Mouse (Mus musculus): Measurements from ENCODE around the gene Gm49416.
"Not testable (repeated sequence)": the region's sequence is repeated elsewhere in the genome, so short reads cannot be mapped to it uniquely, and the experiment has no call there.

Gene Gm49416

DNA sequence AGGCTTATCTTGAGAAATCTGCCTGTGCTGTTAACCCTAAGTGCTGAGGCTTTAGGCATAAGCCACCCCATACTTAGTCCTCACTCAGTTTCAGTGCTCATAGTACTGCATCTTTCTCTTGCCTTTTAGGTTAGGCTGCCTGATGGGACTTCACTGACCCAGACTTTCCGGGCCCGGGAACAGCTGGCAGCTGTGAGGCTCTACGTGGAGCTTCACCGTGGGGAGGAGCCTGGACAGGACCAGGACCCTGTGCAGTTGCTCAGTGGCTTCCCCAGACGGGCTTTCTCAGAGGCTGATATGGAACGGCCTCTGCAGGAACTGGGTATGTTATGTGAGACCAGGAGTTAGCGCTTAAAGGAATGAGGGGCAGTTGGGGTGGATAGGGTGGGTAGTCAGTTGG lies 13.7 kb upstream of the Gm49416 start:
- DNase-seq (ENCODE audit: low spot score): no peak

DNA sequence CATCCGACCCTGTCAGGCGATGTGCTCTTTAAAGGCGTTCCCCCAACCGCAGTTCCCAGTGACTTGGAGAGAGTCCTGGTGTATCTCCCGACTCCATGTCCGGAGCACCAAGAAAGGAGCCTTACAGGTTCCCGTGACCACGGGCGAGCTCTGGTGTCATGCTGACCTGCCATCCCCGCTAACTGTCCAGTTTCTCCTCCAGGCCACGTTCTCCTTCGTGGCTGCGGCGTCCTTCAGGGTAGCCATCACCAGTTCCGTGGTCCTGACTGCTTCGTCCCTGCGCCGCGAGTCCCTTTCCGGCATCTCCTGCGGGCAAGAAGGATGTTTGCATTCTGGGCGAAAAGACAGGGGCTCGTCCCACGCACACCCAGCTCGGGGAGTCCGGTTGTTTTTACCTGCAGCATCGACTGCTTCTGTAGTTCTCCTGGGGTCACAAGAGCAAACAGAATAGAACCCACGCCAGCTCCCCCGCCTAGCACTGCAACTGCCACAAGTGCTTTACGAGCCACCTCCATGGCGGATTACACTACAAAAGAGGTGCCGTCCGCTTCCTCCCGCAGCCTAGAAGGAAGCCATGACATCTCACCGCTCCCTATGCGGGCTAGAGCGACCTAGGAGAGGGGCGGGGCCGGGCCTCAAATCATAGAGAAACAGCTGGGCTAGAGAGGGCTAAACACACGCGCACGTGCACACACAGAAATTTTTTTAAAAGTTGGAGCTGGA lies 8.3 kb upstream of the Gm49416 start, which contains the start of gene Uqcc3:
Gene Uqcc3, minus strand, starts transcription at position 613 of the 723 bp plus-strand sequence.
- peak; percentile 93 for DNase-seq (ENCODE audit: low spot score)

DNA sequence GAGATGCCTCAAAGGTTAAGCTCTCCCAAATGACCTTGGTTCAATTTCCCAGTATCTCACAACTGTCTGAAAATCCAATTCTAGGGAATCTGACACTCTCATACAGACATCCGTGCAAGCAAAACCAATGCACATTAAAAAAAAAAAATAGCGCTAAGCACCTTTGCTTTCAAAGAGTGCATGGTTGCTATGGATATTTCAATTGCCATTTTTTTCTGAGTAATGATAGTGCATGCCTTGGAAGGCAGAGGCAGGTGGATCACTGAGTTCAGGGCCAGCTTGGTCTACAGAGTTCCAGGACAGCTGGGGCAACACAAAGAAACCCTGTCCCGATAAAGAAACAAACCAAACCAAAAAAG lies 7.7 kb upstream of the Gm49416 start:
- no peak for DNase-seq (ENCODE audit: low spot score)

DNA sequence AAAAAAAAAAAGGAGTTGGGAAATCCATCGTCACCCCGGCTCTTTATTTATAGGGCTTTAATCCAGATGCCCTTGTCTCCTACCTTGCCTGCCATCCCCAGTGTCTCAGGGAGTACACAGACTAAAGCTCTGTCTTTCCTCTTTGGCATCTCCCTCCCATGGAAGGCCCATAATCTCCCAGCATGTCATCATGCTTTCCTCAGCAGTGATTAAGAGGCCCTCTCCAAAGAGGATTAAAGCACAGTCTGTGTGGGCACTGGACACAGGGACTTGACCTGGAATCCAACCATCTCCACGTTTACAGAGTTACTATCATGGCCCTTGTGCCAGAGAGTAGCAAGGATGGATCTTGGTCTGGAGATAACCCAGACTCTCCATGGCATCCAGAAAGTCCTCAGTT lies 5.1 kb upstream of the Gm49416 start, which contains the start of the genes Lbhd1 and Gm49403:
Gene Lbhd1, plus strand, starts transcription at position 117 of the 400 bp plus-strand sequence.
Gene Gm49403, plus strand, starts transcription at position 315 of the 400 bp plus-strand sequence.
- no peak for DNase-seq (ENCODE audit: low spot score)

DNA sequence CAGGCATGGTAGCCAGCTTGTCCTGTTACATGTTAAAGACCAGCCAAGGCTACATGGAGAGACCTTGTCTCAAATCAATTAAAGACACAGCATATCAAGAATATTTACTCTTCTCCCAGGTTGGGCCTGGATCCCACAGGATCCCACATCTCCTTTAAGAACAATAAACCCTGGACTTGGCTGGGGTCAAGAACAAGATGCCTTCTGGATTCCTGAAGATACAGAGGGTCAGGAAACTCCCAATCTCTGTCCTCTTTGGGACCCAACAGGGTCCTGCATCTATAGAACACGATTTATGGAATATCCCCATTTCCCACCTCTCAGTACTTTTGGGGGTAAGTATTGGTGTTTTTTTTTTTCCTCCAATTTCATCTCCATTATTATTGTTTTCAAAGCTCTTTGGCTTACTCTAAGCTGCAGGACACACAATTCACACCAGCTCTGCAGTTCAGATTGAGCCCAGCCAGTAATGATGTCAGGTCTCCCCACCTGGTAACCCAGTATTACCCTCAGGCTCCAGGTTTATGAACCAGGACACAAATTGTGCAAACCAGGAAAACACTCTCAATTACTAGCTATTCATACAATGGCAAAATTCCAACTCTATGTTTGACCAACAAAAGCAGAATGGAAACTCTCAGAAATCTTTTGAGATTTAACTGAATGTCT lies 1.7 kb upstream of the Gm49416 start:
- no peak for DNase-seq (ENCODE audit: low spot score)

DNA sequence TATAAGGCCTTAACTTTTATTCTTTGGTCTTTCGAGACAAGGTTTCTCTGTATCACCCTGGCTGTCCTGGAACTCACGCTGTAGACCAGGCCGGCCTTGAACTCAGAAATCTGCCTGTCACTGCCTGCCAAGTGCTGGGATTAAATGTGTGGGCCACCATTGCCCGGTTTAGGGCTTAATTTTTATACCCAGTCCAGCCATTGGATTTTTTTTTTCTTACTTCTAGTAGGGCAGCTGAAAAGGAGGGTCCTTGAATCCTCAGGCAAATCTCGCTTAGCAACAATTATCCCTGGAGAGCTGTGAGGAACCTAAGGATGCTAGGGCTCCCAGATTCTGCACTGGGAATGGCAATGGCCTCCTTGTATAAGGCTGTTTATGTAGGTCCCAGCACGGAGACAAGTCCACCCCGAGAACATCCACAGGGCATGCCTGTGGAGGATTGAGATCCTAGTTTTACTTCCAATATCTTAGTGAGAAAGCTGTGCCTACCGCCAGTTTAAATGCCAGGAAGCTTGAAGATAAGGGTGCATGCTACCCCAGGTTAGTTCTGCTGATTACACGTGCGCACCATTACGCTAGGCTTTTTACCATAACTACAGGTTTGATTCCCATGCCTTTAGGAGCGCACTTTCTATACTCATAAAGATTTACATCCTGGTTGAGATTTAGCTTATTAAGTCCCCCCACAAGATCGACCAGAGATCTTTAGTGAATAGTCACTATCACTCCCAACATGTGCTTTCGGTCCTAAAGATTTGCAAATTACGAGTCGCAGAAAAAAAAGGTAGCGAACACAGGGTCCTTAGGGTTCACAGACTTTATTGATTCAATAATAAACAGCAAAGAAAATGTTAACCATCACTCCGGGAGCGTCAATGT lies 902 bp upstream of the Gm49416 start:
- no peak for DNase-seq (ENCODE audit: low spot score)

DNA sequence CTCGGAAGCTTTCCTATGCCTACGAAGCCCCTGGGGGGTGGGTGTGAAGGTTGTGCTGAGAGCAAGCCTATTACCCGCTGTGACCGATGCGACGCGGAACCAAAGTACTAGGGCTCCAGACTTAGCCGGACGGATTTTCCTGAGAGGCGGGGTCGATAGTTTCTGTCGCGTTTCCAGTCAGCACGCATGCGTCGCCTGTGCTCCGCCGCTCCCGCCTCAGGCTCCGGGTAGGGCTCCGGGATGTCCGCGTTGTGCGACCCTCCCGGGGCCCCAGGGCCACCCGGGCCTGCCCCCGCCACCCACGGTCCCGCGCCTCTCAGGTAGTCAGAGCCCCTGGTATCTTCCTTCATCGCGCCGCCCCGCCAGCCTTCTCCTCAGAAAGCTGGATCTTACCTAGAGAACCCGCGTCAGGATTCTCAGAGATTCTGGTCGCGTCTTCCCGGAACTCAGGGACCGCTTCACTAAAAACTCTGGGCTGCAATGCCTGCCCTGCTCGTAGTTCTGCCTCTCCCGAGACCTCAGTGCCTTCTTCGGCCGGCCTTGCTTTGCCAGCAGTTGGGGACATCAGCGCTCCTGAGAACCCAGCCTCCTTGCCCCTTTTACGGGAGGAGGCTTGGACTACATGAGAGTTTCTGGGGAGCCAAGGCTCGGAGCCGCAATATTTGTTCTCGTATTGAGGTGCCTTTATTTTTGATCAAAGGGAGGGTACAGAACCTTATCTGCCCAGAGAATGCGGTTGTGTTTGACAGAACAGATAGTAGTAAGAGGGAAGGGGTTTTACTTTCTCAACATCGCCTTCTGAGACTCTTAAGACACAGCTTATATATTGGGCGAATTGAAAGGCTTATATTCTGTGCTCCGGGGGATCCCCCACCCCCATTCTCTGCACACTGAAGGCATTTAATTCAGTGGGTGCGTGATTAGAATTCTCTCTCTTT lies 4.4 kb downstream of the Gm49416 start, which contains the start of gene Ints5:
Gene Ints5, plus strand, starts transcription at position 177 of the 938 bp plus-strand sequence.
- peak; percentile 83 for DNase-seq (ENCODE audit: low spot score)

DNA sequence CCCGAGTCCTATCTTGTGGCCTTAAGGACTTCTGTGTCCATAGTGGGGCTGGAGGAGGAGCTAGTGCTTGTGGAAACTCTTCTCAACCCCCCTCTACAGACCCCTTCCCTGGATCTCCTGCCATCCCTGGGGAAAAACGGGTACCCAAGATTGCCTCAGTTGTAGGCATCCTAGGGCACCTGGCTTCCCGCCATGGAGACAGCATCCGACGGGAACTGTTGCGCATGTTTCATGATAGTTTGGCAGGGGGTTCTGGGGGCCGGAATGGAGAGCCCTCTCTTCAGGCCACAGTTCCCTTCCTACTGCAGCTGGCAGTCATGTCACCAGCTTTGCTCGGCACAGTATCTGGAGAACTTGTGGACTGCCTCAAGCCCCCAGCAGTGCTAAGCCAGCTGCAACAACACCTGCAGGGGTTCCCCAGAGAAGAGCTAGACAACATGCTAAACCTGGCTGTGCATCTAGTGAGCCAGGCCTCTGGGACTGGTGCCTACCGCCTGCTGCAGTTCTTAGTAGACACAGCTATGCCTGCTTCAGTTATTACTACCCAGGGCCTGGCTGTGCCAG lies 6.8 kb downstream of the Gm49416 start:
- no peak for DNase-seq (ENCODE audit: low spot score)

DNA sequence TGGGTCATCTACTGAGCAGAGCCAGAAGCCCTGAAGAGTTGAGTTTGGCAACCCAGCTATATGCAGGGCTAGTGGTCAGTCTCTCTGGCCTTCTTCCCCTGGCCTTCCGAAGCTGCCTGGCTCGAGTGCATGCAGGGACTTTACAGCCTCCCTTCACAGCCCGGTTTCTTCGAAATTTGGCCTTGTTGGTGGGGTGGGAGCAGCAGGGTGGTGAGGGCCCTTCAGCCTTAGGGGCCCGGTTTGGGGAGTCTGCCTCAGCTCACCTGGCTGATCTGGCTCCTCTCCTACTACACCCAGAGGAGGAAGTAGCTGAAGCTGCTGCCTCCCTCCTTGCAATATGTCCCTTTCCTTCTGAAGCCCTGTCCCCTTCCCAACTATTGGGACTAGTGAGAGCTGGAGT lies 7.5 kb downstream of the Gm49416 start:
- DNase-seq (ENCODE audit: low spot score): not testable (repeated sequence)

DNA sequence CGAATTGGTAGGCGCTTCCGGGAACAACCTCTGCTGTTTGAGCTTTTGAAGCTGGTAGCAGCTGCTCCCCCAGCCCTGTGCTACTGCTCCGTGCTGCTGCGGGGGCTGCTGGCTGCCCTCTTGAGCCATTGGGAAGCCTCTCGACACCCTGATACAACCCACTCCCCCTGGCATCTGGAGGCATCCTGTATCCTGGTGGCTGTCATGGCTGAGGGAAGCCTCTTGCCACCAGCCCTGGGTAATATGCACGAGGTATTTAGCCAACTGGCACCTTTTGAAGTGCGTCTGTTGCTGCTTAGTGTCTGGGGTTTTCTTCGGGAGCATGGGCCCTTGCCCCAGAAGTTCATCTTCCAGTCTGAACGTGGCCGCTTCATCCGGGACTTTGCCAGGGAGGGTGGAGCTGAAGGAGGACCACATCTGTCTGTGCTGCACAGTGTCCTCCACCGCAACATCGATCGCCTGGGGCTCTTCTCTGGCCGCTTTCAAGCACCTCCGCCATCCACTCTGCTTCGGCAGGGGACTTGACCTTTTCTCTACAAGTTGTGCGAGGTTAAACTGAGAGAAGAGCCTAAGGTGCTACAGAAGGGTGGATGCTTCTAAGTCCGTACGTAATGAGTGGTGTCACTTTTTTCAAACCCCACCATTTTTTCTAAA lies 8.6 kb downstream of the Gm49416 start:
- DNase-seq (ENCODE audit: low spot score): peak; percentile 4

DNA sequence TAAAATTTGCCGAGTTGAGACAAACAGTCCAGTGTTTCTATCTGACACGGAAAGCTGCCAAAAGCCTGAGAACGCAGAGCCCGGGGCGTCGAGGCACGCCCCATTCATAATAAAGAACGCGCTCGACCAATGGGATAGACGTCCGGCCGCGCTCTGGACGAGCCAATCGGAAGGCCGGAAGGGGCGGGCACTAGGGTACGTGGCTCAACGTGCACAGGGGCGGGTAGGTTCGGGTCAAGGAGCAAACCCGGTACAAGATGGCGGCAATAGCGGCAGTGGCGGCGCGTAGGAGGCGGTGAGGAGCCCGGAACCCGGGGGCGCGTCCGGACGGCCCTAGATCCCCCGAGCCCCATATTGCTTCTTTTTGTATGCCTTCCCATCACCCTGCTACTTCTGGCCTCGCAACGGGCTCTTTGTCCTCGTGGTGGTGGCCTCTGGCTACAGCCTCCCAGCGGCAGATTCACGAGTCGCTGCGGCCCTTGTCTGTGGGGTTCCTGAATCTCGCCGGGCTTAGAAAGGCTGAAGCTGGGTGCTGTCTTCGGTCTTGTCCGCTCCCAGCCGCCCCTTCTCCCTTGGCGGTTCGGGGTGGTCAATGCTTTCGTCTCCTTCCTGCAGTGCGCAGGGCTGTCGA lies 9.3 kb downstream of the Gm49416 start, which contains the start of gene Ganab:
Gene Ganab, plus strand, starts transcription at position 207 of the 631 bp plus-strand sequence.
- DNase-seq (ENCODE audit: low spot score): peak; percentile 96

DNA sequence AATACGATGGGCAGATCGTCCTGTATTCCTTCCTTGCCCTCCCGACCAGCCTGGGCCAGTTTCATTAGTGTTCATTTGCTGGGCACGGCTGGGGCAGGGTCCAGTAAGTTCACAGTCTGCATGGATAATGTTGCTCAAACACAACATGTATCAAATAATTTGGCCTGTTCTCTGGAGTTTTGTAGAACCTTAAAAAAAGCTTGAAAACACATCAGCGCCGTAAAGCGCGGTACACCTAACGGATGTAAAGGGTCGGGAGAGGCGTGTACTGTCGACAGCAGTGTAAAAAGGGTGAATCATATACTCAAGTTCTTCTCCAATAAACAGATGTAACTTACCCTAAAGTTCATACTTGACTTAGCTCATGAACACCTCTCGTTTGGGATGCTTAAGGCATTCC lies 9.8 kb downstream of the Gm49416 start:
- DNase-seq (ENCODE audit: low spot score): peak; percentile 22

DNA sequence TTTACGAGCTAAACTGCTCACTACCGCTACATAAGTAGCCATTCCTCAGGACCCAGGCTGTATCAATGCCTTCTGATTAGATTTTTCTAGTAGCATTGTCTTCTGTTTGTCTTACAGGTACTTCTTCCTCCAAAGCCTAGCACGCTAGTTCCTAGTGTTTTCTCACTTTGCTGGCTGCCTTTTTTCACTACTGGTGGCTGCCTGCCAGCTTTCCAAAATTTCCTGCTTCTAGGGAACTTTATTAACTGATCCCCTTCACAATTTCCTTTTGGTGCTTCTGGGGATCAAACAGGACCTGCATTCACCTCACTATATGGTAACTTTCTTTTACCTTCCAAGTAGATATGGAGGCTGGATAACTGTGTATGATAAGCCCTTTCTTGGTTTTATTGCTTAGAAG lies 10.4 kb downstream of the Gm49416 start:
- DNase-seq (ENCODE audit: low spot score): no peak

DNA sequence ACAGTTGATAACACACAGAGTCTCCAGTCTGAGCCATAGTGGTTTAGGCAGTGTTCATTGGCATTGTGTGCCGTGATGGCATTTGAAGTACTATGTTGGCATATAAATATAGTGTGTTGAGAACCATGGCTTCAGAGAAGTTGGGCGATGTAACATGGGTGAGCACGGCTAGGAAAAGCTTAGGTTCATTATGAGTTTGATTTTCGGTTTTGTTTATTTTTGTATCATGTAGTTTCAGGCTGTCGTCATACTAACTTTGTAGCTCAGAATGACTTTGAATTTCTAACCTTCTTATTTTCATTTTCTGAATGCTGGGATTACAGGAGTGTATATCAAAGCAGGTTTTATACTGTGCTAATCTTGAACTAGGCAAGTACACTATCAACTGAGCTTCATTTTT lies 14.7 kb downstream of the Gm49416 start:
- no peak for DNase-seq (ENCODE audit: low spot score)

DNA sequence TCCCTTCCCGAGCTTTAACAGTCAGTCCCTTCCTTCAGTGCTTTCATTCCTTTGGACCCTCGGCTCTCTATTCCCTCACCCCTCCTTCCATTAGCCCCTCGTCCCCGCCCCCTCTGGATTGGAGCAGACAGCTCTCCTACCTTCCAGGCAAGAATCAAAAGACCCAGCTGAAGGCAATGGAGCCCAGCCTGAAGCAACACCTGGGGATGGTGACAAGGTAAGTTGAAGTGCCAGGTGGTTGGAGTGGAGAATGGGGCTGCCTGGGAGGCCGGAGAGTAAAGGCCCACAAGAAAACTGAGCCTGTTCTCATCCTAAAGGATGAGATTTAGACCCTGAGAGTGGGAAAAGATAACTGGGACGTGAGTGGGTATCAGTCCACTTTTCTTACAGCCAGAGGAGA lies 19.8 kb downstream of the Gm49416 start:
- no peak for DNase-seq (ENCODE audit: low spot score)

DNA sequence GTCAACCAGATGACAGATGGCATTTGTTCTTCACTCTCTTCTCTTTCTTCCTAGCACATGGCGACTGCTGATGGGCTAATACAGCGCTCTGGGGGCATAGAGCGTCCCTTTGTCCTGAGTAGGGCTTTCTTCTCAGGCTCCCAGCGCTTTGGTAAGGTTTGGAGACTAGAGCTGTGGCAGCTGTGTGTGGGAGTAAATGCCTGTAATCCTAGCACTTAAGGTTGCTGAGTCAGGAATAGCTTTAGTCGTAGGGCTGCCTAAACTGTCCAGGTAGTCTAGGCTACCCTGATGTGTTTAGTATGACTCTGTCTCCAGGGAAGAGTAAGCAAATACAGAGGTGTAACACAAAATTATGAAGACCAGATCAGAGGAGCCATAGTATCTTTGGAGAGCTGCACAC lies 23.1 kb downstream of the Gm49416 start:
- no peak for DNase-seq (ENCODE audit: low spot score)

DNA sequence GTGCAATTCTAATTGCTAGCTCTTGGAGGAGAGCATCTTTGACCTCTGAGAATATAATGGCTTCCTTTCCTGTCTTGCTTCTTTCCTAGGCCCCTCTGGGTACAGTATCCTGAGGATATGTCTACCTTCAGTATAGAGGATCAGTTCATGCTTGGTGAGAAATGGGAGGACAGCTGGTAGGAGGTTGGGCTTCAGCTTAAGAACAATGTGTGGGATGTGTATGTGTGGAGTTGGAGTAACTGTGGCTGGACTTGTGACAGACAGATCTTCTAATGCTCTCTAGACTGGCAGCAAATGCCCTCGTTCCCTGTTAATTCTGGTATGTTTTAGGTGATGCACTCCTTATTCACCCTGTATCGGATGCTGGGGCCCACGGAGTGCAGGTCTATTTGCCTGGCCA lies 25.5 kb downstream of the Gm49416 start:
- no peak for DNase-seq (ENCODE audit: low spot score)

DNA sequence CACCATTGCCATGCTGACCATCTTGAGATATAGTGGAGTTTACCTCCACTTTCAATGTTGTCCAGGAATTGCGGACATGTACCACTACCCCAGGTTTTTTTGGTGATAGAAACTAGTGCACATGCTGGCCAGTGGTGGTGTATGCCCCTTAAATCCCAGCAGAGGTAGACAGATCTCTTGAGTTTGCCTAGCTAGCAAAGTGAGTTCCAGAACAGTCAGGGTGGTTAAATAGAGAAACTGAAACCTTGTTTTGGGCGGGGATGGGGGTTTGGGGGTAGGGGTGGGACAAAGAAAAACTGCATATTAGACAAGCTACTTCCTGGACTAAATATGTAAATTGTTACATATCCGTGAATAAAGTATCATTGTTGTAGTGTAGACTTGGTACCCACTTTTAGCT lies 30.3 kb downstream of the Gm49416 start:
- DNase-seq (ENCODE audit: low spot score): no peak

DNA sequence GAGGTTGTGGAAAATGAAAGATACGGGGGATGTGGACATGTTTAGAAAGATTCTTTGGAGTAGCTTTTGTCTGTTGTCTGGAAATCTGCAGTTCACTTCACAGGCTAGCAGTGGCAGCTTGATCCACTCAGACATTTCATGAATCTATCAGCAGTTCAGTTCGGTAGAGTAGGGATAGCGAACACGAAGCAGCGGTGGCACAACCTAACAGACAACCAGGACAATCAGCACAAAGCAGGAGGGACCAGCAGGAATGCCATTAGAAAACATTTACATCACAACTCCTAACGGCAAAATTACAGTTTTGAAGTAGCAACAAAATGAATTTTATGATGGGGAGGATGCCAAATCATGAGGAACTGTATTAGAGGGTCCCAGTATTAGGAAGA lies 31.0 kb downstream of the Gm49416 start:
- DNase-seq (ENCODE audit: low spot score): no peak

All from T-cell, adult 2 months (primary cell).